In genomic region chr1:73591342-73592099, GRCm38 (mm10) we compare ENCODE assay signal across 19 mouse cellular contexts.
DNase-seq lines count a peak whose midpoint lies in the region; ATAC-seq and TF ChIP-seq lines count a peak whose summit lies in the region.
"Had no signal": no experiment of that assay in that cellular context is flagged by ENCODE, and none has a peak within 500 bp of the region (broad histone marks: within the 10 kb centered on the region; RNA-seq: fewer than 3 reads in every experiment).

No protein-coding gene starts in this region.

- H3K4me2 ChIP-seq in lung, embryonic 15.5 days: no peak overlapping the region
- no peak overlapping the region for H3K4me2 ChIP-seq in kidney, postnatal 0 days (ENCODE audit: low read length)
- H3K4me2 ChIP-seq in neural tube, embryonic 14.5 days (ENCODE audit: low read depth, low read length): no peak overlapping the region
- H3K4me2 ChIP-seq: hindbrain, embryonic 13.5 days; stomach, embryonic 15.5 days had no signal

- H3K36me3 ChIP-seq in lung, embryonic 15.5 days: no peaks in the 10 kb centered on the region
- H3K36me3 ChIP-seq in kidney, postnatal 0 days (ENCODE audit: insufficient read depth, low read length): no peaks in the 10 kb centered on the region
- no peaks in the 10 kb centered on the region for H3K36me3 ChIP-seq in neural tube, embryonic 14.5 days (ENCODE audit: control insufficient read depth, insufficient read depth, low read length)
- H3K36me3 ChIP-seq: G1E; hindbrain, embryonic 13.5 days; stomach, embryonic 15.5 days had no signal

- WGBS in lung, embryonic 15.5 days: 58% methylated on average over 9 of the region's 9 CpGs
- WGBS in kidney, postnatal 0 days: 29% methylated on average over 9 of the region's 9 CpGs
- 24% methylated on average over 9 of the region's 9 CpGs for WGBS in neural tube, embryonic 14.5 days

- no peak overlapping the region for H3K9ac ChIP-seq in lung, embryonic 15.5 days
- no peak overlapping the region for H3K9ac ChIP-seq in kidney, postnatal 0 days (ENCODE audit: low read depth, low read length)
- H3K9ac ChIP-seq in neural tube, embryonic 14.5 days (replicated peaks; ENCODE audit: low read depth, low read length): no peak overlapping the region
- H3K9ac ChIP-seq: hindbrain, embryonic 13.5 days; stomach, embryonic 15.5 days had no signal

- DNase-seq in lung, postnatal 14 days: no peak
- DNase-seq in kidney, adult 11 months: peak; percentile 66
- DNase-seq in kidney, postnatal 0 days (ENCODE audit: low spot score): peak; percentile 86
- DNase-seq in heart, postnatal 36 days: no peak
- no peak for DNase-seq in cerebellum, adult 11-12 months
- DNase-seq: adrenal gland, postnatal 10 days; cerebellum, postnatal 14 days; gastrocnemius, postnatal 10 days; heart, adult 2 months; lung, adult 18-20 months; spleen, adult 18-20 months; thymus, postnatal 14 days had no signal

- H3K9me3 ChIP-seq in lung, embryonic 15.5 days: no peaks in the 10 kb centered on the region
- no peaks in the 10 kb centered on the region for H3K9me3 ChIP-seq in kidney, postnatal 0 days (replicated peaks; ENCODE audit: low read length)
- no peaks in the 10 kb centered on the region for H3K9me3 ChIP-seq in neural tube, embryonic 14.5 days (ENCODE audit: control insufficient read depth, low read length)
- H3K9me3 ChIP-seq: G1E; hindbrain, embryonic 13.5 days; stomach, embryonic 15.5 days had no signal

- no peak overlapping the region for H3K4me3 ChIP-seq in lung, embryonic 15.5 days
- H3K4me3 ChIP-seq in kidney, postnatal 0 days (replicated peaks; ENCODE audit: low read depth, low read length): no peak overlapping the region
- H3K4me3 ChIP-seq in neural tube, embryonic 14.5 days (ENCODE audit: low read depth, low read length): no peak overlapping the region
- H3K4me3 ChIP-seq: heart, adult 2 months; hindbrain, embryonic 13.5 days; left cerebral cortex, adult 2 months; megakaryocyte, embryonic 14.5 days; stomach, embryonic 15.5 days had no signal

- ATAC-seq in lung, embryonic 15.5 days (ENCODE audit: borderline replicate concordance, extremely low read depth, low FRiP score, low TSS enrichment): no peak
- peak; percentile 73; the same call in 1 of the 2 replicates for ATAC-seq in kidney, postnatal 0 days (replicated peaks; ENCODE audit: low FRiP score, low read depth)
- ATAC-seq in neural tube, embryonic 14.5 days (ENCODE audit: low read depth): peak; percentile 71

- intact Hi-C loops in heart, postnatal 36 days (cut with DNase I): no loop called here

- H3K27me3 ChIP-seq in lung, embryonic 15.5 days: no peaks in the 10 kb centered on the region
- H3K27me3 ChIP-seq in kidney, postnatal 0 days (ENCODE audit: insufficient read depth, low read length): no peaks in the 10 kb centered on the region
- no peaks in the 10 kb centered on the region for H3K27me3 ChIP-seq in neural tube, embryonic 14.5 days (ENCODE audit: control insufficient read depth, insufficient read depth, low read length)
- H3K27me3 ChIP-seq: hindbrain, embryonic 13.5 days; megakaryocyte, embryonic 14.5 days; stomach, embryonic 15.5 days had no signal

- peaks cover 7% of the 10 kb centered on the region; the same call in 1 of the 2 replicates for H3K4me1 ChIP-seq in lung, embryonic 15.5 days
- H3K4me1 ChIP-seq in kidney, postnatal 0 days (replicated peaks; ENCODE audit: insufficient read depth, low read length): 0 out of 2 replicates have a peak, but pooled peaks cover 3% of the 10 kb centered on the region
- H3K4me1 ChIP-seq in neural tube, embryonic 14.5 days (ENCODE audit: control insufficient read depth, insufficient read depth, low read length): no peaks in the 10 kb centered on the region
- H3K4me1 ChIP-seq: hindbrain, embryonic 13.5 days; megakaryocyte, embryonic 14.5 days had no signal

- no peak for TF ChIP-seq CTCF in kidney, postnatal 0 days (IDR thresholded peaks at IDR 0.05; ENCODE audit: low read depth)

- H3K27ac ChIP-seq in lung, embryonic 15.5 days: peak overlapping the region; percentile 16
- peak overlapping the region; percentile 54 for H3K27ac ChIP-seq in kidney, postnatal 0 days
- no peak overlapping the region for H3K27ac ChIP-seq in neural tube, embryonic 14.5 days (ENCODE audit: low read depth, low read length)
- H3K27ac ChIP-seq: heart, adult 2 months; hindbrain, embryonic 13.5 days; left cerebral cortex, adult 2 months; stomach, embryonic 15.5 days had no signal

Comparison
In these comparisons a context has a peak if more than half of its experiments do, and no peak if none do; other contexts are left out.
1. DNase-seq: peak in kidney, adult 11 months (single experiment) and kidney, postnatal 0 days (single experiment); none in lung, postnatal 14 days (single experiment), heart, postnatal 36 days (0 of 2) and cerebellum, adult 11-12 months (single experiment).